Mouse (Mus musculus): ENCODE measurements at regions not wholly inside any gene's neighbourhood (a gene's known extent, or its start where the extent isn't known, plus 50 kb on each side); places are given as distances from the start of the nearest gene placed in this dataset.

DNA sequence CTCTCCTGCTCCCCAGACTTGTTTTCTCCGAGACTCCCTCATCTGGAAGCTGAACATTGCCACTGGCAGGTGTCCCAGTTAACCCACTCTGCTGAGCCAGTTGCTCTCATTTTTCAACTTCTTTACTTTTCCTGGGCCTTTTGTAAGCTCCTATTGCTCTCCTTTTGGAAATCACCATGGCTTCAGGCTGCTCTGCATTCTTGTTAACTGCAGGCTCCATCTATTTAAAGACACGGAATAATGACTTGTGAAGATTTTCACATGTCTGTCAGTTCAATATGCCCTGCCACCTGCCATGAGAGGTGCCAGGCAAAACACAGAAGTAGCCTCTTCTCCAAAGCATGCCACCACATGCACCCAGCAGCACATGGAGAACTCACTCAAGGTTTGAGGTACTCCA, 1009.9 kb downstream of the Car8 start:
- DNase-seq (ENCODE audit: low spot score): no peak

DNA sequence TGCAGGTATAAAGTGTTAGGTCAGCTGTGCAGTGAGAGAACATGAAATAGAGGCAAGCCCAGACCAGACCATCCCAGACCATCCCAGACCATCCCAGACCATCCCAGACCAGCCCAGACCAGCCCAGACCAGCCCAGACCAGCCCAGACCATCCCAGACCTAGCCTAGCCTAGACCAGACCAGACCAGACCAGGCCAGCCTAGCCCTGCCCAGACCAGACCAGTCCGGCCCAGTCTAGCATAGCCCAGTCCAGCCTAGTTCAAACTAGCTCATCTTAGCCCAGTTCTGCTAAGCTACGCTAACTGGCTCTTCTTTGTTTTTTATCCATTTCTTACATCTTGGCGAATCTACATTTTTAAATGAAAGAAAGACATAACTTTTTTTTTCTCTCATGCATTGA, 1015.9 kb downstream of the Car8 start:
- DNase-seq (ENCODE audit: low spot score): no peak

- DNase-seq (ENCODE audit: low spot score): no peak
Observed at GRCm38 (mm10) chr4:7220426-7220825, 1018.4 kb downstream of the Car8 start.

DNA sequence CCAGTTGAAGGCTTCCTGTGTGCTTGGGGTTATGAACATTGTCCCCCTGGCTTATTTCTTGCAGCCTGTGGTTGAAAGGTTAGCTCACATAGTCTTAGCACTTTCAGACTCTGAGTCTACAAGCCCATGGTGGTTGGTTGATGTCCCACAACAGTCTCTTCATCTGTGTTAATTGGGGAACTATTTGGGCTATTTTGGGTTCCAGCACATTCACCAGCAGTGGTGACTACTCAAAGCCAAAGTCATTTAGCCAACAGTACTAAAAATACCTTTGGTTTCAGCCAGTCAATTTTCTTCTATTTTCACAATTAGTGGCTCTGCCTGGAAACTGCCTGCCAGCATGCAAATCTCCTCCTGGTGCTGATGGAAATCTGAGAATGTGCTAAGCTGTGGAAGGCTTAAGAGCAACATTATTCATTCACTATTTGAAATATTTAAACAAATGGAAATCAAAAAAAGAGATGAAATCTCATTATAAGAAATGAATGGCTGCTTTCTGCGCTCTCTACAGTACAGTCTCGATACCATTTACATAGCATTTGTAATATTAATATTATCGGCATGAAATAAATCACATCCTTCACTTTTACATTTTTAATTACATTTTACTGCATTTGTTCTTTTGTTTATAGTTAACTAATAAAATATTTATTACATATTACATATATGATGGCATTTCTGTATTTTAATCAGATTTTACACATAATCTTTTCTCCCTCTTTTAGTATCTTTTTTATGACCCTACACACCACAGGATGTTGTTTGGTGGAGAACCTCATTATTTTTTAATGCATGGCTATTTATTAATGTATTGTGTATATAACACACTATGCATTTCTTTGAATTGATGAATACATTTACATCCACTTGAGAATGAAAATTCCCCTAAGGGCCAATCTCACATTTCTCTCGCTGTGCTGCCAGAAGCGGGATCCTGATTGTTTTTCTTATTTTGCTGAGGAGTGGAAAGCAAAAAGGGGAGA, 1023.5 kb downstream of the Car8 start:
- DNase-seq (ENCODE audit: low spot score): no peak

- no peak for DNase-seq (ENCODE audit: low spot score)
Observed at GRCm38 (mm10) chr4:7206987-7207386, 1031.9 kb downstream of the Car8 start.

DNA sequence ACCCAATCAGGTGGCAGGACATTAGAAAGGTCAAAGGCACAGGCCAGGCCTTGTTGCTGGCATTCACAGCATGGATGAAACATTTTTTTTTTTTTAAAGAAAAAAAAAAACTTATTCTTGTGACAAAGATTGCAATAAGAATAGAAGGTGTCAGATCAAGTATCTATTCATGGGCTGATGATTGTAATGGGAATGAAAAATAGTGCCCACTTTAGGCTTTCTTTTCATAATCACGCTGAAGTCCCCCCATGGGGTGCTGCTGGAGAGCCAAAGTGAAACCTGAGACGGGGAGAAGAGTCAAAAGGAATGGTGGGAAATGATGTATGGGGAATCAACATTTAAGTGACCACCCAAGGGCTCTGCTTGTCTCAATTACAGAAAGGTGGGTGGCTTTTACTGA, 1037.0 kb downstream of the Car8 start:
- no peak for DNase-seq (ENCODE audit: low spot score)

- DNase-seq (ENCODE audit: low spot score): no peak
Observed at GRCm38 (mm10) chr4:7199941-7200340, 1038.9 kb downstream of the Car8 start.

DNA sequence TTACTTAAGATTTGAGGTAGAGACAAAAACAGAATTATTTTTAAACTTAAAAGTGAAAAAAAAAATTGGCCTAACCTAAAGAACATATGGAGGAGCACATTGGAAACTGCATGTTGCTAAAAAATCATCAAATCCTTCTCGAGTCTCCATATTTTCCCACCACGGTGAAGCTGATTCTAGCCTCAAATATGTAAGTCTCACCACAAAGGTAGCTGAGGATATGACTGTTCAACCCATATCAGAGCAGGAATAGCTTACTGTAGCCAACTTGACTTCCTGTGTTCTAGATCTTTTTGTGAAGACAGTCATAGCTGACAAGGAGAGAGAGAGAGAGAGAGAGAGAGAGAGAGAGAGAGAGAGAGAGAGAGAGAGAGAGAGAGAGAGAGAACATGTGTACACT, 1039.8 kb downstream of the Car8 start:
- no peak for DNase-seq (ENCODE audit: low spot score)

DNA sequence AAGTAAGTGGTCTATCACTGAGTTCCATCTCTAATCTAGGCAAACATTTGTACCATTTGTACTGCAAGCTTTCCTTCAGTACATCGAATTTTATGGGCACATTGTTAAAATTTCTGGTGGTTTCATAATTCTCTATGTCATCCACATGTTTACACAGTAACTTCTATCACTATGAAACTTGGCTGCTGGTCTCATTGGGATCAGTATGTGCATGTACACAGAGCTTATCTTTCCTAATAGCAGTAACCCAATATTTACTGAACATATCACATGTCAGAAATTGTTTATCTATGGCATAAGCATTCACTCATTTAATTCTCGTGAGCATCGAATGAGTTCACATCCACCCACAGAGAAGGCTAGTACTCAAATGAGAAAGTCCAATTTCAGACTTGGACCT, 1042.3 kb downstream of the Car8 start:
- no peak for DNase-seq (ENCODE audit: low spot score)

DNA sequence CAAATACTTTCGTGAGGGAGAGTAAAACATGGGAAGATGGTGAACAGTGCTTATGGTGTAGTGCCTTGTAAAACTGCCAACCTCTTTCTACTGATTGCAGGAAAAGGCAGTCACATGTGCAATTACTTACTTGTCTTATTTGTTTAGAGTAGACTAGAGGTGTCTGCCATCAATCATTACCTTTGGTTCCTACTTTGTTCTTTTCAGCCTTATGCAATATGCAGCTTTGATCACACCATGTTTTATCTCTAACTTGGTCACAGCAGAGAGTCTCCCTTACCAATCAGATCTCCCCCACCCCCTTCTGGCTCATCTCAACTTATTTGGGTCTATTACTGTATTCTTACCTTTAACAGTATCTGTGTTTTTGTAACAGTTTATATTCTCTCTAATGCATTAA, 1043.2 kb downstream of the Car8 start:
- no peak for DNase-seq (ENCODE audit: low spot score)

GRCm38 (mm10) chr4:7191912-7192311, 1046.9 kb downstream of the Car8 start:
- DNase-seq (ENCODE audit: low spot score): no peak

GRCm38 (mm10) chr4:7191228-7191627, 1047.6 kb downstream of the Car8 start:
- peak; percentile 22 for DNase-seq (ENCODE audit: low spot score)

DNA sequence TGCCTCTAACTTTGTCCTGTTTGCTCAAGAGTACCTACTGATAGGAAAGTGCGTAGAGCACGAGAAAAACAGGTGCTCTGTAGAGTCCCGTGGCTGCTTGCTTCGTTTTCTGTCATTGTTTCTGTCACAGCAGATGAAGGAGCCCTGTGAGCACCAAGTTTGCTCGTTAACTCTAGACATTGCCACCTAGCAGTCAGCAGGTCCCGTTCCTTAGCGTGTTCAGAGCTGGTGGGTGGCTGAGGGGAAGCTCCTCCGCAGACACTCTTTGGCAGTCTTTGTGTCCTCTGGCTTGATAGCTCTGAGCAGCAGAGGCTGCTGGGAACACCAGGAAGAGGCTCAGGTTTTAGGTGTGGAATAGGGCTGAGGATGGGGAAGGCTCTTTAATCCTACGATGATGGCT, 1063.8 kb downstream of the Car8 start:
- no peak for DNase-seq (ENCODE audit: low spot score)

DNA sequence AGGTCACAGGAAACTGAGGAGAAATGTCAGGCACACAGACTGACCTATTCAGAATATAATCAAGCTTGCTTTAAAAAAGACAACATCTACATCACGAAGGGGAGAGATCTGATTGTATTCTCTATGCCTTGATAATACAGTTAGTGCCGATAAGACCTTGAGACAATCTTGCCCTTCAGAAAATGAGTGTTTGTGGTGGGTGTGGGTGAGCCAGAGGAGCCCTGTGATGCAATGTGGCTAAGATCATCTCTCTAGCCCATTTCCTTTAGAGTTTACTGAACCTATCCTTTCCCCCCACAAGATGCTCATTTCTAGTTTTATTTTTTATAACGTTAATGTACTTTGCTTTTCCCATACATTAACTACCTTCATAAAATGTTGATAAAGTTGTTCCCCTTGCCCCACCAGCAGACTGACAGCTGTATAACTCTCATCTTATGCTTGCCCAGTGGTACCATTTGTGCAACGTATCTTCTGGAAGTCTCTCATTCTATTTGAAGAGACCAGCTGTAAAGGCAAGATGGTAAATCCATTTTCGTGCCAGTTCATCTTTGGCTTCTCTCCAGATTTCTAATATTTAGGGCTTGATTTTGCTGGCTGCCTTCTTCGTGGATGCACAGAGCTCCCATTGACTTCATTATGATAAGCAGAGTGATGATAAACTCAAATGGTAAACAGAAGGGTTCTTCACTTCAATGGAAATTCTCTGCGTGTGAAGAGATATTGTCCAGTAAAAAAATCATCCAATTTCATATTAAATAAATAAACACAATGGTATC, 1066.1 kb downstream of the Car8 start:
- no peak for DNase-seq (ENCODE audit: low spot score)

DNA sequence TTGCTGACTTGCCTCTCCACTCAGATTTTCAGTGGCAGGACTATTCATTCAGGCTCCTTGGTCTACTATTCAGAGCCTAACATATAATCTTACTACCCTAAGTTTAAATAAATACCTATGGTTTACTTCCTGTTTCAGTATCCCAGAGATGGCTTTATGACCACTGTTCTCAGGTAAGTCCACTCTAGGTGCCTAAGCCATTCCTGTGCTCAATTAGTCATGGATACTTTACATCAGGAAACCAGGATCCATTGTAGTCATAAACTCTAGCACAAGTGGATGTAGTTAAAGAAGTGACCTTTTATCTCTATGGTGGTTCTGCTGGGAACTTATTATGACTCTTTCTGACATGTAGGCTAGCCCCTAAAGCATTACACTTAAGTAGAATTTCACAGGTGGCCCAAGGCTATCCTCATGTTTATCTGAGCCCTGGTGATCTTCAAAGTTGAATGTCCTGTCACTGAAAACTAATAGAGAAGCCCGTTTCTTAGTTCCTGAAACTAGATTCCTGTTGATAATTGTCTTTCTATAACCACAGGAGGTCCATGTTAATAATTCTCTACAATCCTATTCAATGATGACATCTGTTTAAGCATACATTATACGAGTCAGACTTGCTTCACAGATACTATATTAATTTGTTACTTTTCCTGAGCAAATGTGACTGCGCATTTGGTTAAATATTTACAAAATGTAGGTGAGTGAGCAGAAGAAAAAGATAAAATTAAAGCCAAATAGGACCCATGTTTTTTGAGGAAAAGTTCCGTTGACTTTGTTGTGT, 1067.0 kb downstream of the Car8 start:
- DNase-seq (ENCODE audit: low spot score): no peak

- no peak for DNase-seq (ENCODE audit: low spot score)
Observed at GRCm38 (mm10) chr4:7161411-7161810, 1077.4 kb downstream of the Car8 start.

- no peak for DNase-seq (ENCODE audit: low spot score)
Observed at GRCm38 (mm10) chr4:7157883-7158282, 1081.0 kb downstream of the Car8 start.

DNA sequence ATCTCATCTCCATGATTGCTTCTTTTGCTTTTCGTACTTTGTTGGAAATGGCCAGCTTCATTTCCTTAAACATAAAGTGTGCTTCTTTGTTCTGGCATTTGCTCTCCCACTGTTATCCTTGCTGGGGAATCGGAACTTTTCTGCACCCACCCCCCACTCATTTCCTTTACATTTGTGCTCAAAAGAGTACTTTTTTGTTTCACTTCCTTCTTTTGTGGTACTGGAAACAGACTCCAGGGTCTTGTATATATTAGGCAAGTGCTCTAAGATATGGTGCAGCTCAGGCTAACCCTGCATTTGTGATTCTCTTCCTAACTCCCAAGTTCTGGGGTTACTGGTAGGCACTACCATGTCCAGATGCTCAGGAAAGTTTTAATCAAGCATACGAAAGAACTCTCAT, 1084.6 kb downstream of the Car8 start:
- no peak for DNase-seq (ENCODE audit: low spot score)

GRCm38 (mm10) chr4:7153835-7154234, 1085.0 kb downstream of the Car8 start:
- no peak for DNase-seq (ENCODE audit: low spot score)

DNA sequence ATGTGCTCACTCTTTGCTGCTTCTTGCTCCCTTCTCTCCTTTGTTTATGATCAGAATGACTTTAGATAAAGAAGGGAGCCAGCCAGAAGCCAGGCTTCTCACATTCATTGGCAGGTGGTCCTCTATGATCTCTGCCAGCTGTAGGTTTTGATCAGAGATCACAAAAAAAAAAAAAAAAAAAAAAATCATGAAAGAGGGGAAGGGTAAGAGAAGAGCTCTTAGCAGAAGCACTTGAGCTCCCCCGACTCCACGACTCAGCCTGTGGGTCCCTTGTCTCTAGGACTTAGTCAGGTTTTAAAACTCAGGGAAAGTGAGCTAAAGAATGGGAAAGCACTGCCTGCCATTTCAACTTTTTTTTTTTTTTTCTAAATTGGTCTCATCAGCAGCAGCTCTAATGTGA, 1093.1 kb downstream of the Car8 start:
- no peak for DNase-seq (ENCODE audit: low spot score)

DNA sequence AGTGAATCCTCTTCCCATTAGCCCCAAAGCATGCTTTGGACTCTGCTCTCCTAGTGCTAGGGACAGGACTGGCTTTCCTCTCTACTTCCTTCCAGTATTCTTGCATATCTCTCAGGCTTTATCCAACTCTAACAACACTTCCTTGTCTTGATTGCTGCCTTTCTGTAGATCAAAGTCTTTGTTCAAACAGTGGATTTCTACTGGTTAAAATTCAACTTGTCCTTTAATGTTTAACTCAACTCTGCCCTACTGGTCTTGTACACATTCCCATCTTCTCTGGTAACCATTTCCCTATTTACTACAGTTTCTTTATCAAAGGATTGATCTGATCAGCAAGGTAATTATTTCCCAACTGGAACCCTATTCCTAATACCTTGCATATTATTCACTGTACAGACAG, 1094.6 kb downstream of the Car8 start:
- DNase-seq (ENCODE audit: low spot score): no peak

DNA sequence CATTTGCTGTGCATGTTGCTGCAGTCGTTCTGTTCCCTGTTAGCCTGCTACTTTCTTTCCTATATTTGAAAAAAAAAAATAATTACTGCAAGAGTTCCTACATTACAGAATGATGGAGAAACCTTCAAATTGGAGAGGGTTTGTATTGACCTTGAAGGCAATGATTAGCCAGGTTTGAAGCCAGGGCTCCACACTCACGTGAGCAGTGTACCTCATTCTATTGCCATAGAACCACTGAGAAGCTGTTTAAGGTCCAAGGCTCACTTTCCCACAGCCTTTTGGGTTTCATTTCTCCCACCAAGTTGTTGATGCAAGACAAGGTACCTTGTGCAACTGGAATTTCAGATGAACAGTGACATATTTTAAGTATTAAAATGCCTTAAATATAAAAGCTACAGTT, 1095.2 kb downstream of the Car8 start:
- DNase-seq (ENCODE audit: low spot score): no peak
